Mouse (Mus musculus) G1E (cell line): ENCODE measurements around the gene Usp6nl.

Experiments used
- CTCF ChIP-seq: IDR thresholded peaks from 2 replicates; pipeline ENCODE4 v1.5.1; 2012; ENCODE audit warnings: low read depth, low read length, inconsistent platforms, mixed read lengths
- GATA1 ChIP-seq: IDR thresholded peaks from 2 replicates; pipeline ENCODE4 v1.6.1; 2012; ENCODE audit warnings: borderline replicate concordance, low read length, inconsistent platforms, mixed read lengths
- GATA2 ChIP-seq: IDR thresholded peaks from 2 replicates; pipeline ENCODE4 v1.6.1; 2012; ENCODE audit warnings: low read depth, low read length, inconsistent platforms, borderline replicate concordance
- POLR2AphosphoS5 ChIP-seq: IDR thresholded peaks from 2 replicates; pipeline ENCODE4 v1.6.1; 2012; ENCODE audit warnings: low read depth, low read length, inconsistent platforms; ENCODE audit not compliant: insufficient replicate concordance

- TF ChIP-seq CTCF (peak; percentile 91), POLR2AphosphoS5 (no peak), GATA1 (no peak), GATA2 (no peak)
These were observed 146.7 kb downstream of the Usp6nl start for GRCm38 (mm10) chr2:6469164-6469563.
